Mouse (Mus musculus): Measurements from ENCODE around the gene Lmnb2. TPM values are rescaled to one million over a fixed set of nuclear protein-coding genes. Genes with fewer than 3 reads are reported as not detected.

Lmnb2 gene
- polyA plus RNA-seq, 1 experiment from 2014 or later, result 51.6 TPM

DNA sequence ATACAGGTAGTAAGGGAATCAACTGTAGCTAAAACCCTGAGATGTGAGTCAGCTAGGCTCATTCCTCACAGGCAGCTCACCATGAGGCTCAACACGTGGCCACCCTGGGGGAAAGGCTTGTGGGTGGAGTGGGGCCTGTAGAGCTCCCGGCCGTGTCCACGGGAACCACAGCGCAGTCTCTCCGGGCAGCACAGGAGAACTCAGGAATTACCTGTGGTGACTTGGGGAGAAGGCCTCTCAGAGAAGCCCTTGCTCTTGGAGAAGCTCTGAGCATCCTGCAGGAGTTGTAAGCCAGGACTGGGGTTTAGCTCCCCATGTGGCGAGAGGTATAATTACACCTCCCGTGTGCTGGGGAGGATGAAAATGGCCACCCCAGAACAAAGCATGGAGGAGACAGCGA lies 37.5 kb upstream of the Lmnb2 start:
- no peak overlapping the region for H3K9ac ChIP-seq

DNA sequence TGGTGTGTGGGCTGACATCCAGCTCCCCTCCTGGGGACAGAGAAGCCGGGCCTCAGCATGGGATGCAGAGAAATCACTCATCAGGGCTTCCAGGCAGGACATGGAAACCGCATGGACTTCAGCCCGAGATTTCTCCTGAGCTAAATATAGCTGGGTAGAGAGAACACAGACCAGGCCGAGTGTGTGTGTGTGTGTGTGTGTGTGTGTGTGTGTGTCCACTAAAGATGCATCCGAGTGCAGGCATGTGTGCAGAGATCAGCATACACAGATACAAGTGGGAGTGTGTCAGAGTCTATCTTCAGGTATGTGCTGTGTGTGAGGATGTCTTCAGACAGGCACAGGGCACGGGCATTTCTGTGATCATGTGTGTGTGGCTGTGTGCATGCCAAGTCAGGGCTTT lies 36.8 kb upstream of the Lmnb2 start:
- H3K27me3 ChIP-seq, result no peaks in the 10 kb centered on the region
- WGBS, result 46% methylated on average over 6 of the region's 6 CpGs
- no peak overlapping the region for H3K9ac ChIP-seq
- H3K9me3 ChIP-seq, result no peaks in the 10 kb centered on the region
- H3K4me2 ChIP-seq, result no peak overlapping the region
- no peak overlapping the region for H3K4me3 ChIP-seq
- peaks cover 20% of the 10 kb centered on the region for H3K4me1 ChIP-seq
- H3K36me3 ChIP-seq, result no peaks in the 10 kb centered on the region
- ATAC-seq (ENCODE audit: insufficient number of reproducible peaks, low FRiP score, low TSS enrichment, low read depth), result no peak
- peak overlapping the region; percentile 67 for H3K27ac ChIP-seq

More for the DNA sequence above, 37.5 kb upstream of the Lmnb2 start:
- WGBS, result 23% methylated on average over 9 of the region's 9 CpGs
- no peak overlapping the region for H3K4me3 ChIP-seq
- no peak overlapping the region for H3K4me2 ChIP-seq
- H3K36me3 ChIP-seq, result no peaks in the 10 kb centered on the region
- H3K4me1 ChIP-seq, result peaks cover 24% of the 10 kb centered on the region
- no peak for ATAC-seq (ENCODE audit: insufficient number of reproducible peaks, low FRiP score, low TSS enrichment, low read depth)
- H3K27ac ChIP-seq, result peak overlapping the region; percentile 67
- no peaks in the 10 kb centered on the region for H3K27me3 ChIP-seq
- H3K9me3 ChIP-seq, result no peaks in the 10 kb centered on the region

GRCm38 (mm10) chr10:80954415-80954814 lies 36.4 kb upstream of the Lmnb2 start:
- Histone ChIP-seq H3K9me3 (no peaks in the 10 kb centered on the region), H3K9ac (no peak overlapping the region), H3K27me3 (no peaks in the 10 kb centered on the region), H3K4me2 (no peak overlapping the region), H3K36me3 (no peaks in the 10 kb centered on the region), H3K27ac (peak overlapping the region; percentile 67), H3K4me1 (peaks cover 20% of the 10 kb centered on the region), H3K4me3 (no peak overlapping the region)
- ATAC-seq (ENCODE audit: insufficient number of reproducible peaks, low FRiP score, low TSS enrichment, low read depth), result no peak
- 62% methylated on average over 13 of the region's 13 CpGs for WGBS

DNA sequence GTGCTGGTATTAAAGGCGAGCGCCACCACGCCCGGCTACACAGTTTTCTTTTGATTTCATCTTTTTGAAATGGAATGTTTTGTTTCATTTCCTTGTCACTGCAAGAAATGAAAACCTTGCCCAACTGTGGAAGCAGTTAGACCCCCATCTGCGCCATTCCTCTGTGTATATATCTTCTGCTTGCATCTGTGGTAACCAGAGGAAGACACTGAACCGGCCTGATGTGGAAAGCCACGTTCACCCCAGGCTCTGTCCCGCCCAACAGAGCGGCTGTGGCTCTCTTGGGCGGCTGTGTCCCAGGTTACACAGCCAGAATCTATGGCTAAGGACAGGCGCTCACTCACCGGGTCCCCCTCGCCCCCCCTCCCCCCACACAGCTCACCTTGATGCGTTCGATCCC lies 34.4 kb upstream of the Lmnb2 start:
- Histone ChIP-seq H3K9ac (no peak overlapping the region), H3K9me3 (no peaks in the 10 kb centered on the region), H3K4me3 (no peak overlapping the region), H3K27ac (no peak overlapping the region), H3K27me3 (no peaks in the 10 kb centered on the region), H3K36me3 (no peaks in the 10 kb centered on the region), H3K4me1 (peaks cover 34% of the 10 kb centered on the region), H3K4me2 (no peak overlapping the region)
- 71% methylated on average over 15 of the region's 15 CpGs for WGBS
- ATAC-seq (ENCODE audit: insufficient number of reproducible peaks, low FRiP score, low TSS enrichment, low read depth), result no peak

DNA sequence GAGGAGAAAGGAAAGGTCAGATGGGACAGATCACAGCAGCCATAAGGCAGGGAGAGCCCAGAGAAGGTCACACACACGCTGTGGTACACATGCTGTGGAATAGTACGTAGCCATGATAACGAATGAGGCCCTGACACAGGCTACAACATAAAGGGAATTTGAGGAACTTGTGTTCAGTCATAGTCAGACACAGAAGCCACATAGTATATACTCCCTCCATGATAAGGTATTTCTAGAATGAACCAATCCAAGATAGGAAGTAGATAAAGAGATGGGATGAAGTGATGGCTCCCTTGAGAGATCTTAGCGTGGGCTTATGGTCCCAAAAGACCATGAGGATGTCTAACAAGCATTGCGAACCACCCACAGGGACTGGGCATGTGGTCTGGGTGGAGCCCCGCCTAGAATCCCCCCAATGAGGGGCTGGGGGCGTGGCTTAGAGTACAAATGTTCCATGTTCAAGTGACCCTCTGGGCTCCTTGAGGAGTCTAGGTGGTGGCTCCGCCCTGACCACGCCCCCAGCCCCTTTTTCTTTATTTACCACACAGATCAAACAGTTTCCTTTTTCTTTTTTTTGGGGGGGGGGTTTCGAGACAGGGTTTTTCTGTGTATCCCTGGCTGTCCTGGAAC lies 33.8 kb upstream of the Lmnb2 start:
- WGBS, result 77% methylated on average over 10 of the region's 10 CpGs
- Histone ChIP-seq H3K9me3 (no peaks in the 10 kb centered on the region), H3K36me3 (no peaks in the 10 kb centered on the region), H3K27me3 (no peaks in the 10 kb centered on the region), H3K9ac (no peak overlapping the region), H3K27ac (no peak overlapping the region), H3K4me1 (peaks cover 39% of the 10 kb centered on the region), H3K4me3 (no peak overlapping the region), H3K4me2 (no peak overlapping the region)
- no peak for ATAC-seq (ENCODE audit: insufficient number of reproducible peaks, low FRiP score, low TSS enrichment, low read depth)

DNA sequence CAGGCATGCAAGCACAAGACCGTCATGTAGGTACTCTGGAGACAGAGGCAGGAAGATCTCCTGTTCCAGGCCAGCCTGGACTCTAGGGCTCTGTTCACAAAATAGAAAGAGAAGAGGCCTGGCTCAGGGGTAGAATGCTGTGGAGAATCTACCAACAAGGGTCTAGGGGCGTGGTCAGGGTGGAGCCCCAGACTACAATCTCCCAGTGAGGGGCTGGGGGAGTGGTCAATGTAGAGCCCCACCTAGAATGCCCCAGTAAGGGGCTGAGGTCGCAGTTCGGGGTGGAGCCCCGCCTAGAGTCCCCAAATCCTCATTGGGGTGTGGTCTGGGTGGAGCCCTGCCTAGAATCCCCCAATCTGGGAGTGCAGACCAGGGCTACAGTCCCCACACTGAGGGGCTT lies 32.3 kb upstream of the Lmnb2 start:
- Histone ChIP-seq H3K9ac (no peak overlapping the region), H3K4me3 (no peak overlapping the region), H3K36me3 (no peaks in the 10 kb centered on the region), H3K4me2 (no peak overlapping the region), H3K27ac (no peak overlapping the region), H3K9me3 (no peaks in the 10 kb centered on the region), H3K4me1 (peaks cover 33% of the 10 kb centered on the region), H3K27me3 (no peaks in the 10 kb centered on the region)
- WGBS, result 36% methylated on average over 5 of the region's 5 CpGs
- no peak for ATAC-seq (ENCODE audit: insufficient number of reproducible peaks, low FRiP score, low TSS enrichment, low read depth)

DNA sequence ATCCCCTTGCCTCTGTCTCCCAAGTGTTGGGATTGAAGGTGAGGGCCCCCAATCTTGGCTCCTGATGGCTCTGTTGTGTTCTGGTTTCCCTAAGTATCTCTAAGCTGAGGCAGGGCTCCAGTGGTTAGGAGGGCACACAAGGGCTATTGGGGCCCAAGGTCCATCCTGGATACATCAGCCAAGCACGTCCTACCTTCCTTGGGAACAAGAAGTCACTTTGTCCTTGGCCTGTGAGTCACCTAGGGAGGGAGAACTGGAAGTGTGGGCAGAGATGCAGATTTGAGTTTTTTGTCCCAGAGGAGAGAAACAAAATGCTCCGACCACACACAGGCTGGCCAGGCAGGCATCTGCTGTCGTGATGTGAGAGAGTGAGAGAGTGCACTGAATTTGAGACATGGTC lies 31.0 kb upstream of the Lmnb2 start:
- Histone ChIP-seq H3K9ac (no peak overlapping the region), H3K4me1 (peaks cover 22% of the 10 kb centered on the region), H3K27ac (no peak overlapping the region), H3K4me3 (no peak overlapping the region), H3K9me3 (no peaks in the 10 kb centered on the region), H3K4me2 (no peak overlapping the region), H3K36me3 (no peaks in the 10 kb centered on the region), H3K27me3 (no peaks in the 10 kb centered on the region)
- no peak for ATAC-seq (ENCODE audit: insufficient number of reproducible peaks, low FRiP score, low TSS enrichment, low read depth)
- 64% methylated on average over 3 of the region's 3 CpGs for WGBS

DNA sequence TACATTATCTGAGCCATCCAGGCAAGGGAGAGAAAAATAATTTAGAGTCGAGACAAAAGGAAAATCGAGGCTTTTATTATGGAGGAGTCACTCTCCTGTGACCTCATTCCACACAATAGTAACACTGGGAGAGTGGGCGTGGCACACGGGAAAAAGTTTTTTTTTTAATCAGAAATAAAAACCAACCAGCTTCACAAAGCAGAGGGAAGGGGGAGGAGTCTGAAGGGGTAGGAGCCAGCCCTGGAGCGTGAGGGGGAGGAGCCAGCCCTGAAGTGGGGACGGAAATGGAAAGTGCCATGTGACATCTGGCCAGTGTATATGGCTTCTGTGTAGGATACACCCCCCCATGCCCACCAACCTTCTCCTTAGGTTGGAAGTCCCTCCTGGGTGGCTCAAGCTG lies 30.5 kb upstream of the Lmnb2 start:
- no peak for ATAC-seq (ENCODE audit: insufficient number of reproducible peaks, low FRiP score, low TSS enrichment, low read depth)
- WGBS, result 31% methylated on average over 6 of the region's 6 CpGs
- Histone ChIP-seq H3K9ac (no peak overlapping the region), H3K36me3 (no peaks in the 10 kb centered on the region), H3K4me2 (no peak overlapping the region), H3K27me3 (no peaks in the 10 kb centered on the region), H3K27ac (no peak overlapping the region), H3K4me1 (peaks cover 25% of the 10 kb centered on the region), H3K9me3 (no peaks in the 10 kb centered on the region), H3K4me3 (no peak overlapping the region)

DNA sequence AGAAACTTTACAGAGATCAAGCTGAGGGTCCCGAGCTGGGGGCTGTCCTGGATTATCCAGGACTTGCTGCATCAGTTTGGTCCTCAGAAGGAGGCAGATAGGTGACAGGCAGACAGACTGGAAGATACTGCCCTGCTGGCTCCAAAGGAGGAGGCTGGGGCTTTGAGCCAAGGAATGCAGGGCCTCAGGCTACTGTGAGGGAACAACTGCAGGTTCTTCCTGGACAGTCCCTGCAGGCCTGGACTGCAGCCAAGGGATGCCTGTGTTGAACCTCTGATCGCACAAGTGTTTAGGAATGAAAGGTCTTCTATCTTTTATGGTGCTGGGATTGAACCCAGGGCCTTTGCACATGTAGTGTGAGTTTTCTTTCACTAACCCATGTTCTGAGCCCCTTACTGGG lies 29.8 kb upstream of the Lmnb2 start:
- Histone ChIP-seq H3K4me3 (no peak overlapping the region), H3K36me3 (no peaks in the 10 kb centered on the region), H3K9ac (no peak overlapping the region), H3K27ac (0 out of 2 replicates have a peak overlapping the region, but pooled peaks have one; percentile 35), H3K4me2 (no peak overlapping the region), H3K4me1 (peaks cover 30% of the 10 kb centered on the region), H3K9me3 (no peaks in the 10 kb centered on the region), H3K27me3 (no peaks in the 10 kb centered on the region)
- no peak for ATAC-seq (ENCODE audit: insufficient number of reproducible peaks, low FRiP score, low TSS enrichment, low read depth)
- WGBS, result 25% methylated on average over 2 of the region's 2 CpGs

DNA sequence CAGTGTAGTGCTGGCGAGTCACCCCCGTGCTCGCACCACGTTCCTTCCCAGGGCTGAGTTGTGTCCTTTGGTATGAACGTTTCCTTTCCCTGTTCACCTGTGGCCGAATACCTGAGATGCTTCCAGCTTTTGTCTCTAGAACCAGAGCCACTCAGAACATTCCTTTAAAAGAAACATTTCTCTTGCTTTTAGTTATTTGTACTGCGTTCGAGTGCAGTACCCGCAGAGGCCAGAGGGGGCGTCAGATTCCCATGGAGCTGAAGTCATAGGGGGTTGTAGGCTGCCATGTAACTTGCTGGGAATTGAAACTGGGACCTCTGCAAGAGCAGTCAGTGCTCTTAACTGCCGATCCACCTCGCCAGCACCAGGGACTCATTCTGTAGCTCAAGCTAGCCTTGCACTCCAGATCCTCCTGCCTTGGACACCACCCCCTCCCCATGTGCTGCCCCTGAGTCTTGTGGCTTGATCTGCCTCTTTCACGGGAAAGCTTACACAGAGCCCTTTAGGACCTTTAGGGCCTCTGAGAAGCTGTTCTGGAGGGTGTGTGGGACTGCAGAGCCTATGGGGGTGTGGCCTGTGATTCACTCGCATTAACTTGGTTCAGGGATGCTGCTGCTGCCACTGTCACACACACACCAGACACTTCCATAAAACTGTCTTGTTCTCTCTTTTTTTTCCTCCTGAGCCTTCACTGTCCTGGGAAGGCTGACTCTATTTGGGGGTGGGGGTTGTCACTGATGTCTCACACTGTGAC lies 28.8 kb upstream of the Lmnb2 start:
- Histone ChIP-seq H3K27ac (0 out of 2 replicates have a peak overlapping the region, but pooled peaks have one; percentile 35), H3K36me3 (no peaks in the 10 kb centered on the region), H3K27me3 (no peaks in the 10 kb centered on the region), H3K4me2 (no peak overlapping the region), H3K4me1 (peaks cover 31% of the 10 kb centered on the region), H3K9ac (no peak overlapping the region), H3K9me3 (no peaks in the 10 kb centered on the region), H3K4me3 (no peak overlapping the region)
- ATAC-seq (ENCODE audit: insufficient number of reproducible peaks, low FRiP score, low TSS enrichment, low read depth), result 0 out of 2 replicates have a peak, but pooled peaks have one; percentile 20
- 59% methylated on average over 14 of the region's 14 CpGs for WGBS

DNA sequence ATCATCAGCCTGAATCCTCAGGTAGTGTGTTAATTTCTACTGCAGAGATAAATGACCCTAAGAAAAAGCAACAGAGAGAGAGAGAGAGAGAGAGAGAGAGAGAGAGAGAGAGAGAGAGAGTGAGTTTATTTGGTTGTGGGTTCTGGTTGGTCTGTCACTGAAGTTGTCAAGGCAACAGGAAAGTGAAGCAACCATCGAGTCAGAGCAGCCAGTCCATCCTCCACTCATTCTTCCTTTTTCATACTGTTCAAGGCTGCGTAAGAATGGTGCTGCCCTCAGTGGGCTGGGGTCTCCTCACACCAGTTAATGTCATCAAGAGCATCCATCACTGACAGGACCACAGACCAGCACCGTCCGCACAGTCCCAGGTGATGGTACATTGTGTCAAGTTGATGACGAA lies 26.2 kb upstream of the Lmnb2 start:
- H3K4me1 ChIP-seq, result peaks cover 54% of the 10 kb centered on the region
- no peak overlapping the region for H3K9ac ChIP-seq
- WGBS, result 85% methylated on average over 5 of the region's 5 CpGs
- H3K27ac ChIP-seq, result no peak overlapping the region
- no peaks in the 10 kb centered on the region for H3K9me3 ChIP-seq
- no peak for ATAC-seq (ENCODE audit: insufficient number of reproducible peaks, low FRiP score, low TSS enrichment, low read depth)
- H3K36me3 ChIP-seq, result no peaks in the 10 kb centered on the region
- H3K4me3 ChIP-seq, result no peak overlapping the region
- H3K4me2 ChIP-seq, result no peak overlapping the region
- no peaks in the 10 kb centered on the region for H3K27me3 ChIP-seq

DNA sequence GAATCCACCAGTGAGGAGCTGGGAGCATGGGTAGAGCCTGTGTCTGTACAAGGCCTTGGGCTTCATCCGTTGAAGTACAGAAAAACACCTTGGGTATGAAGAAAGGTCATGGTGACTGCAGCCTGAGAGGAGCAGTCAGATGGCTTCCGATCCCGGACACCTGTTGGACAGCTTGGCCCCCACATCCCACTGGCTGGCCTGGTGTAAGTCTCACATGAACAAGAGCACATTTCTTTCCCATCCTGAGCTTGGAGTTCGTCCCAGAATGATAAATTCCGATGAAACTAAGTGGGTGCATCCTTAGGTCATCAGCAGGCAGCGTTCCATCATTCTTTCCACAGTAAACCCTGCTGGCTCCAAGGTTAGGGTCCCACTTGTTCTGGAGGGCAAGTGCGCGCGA lies 25.7 kb upstream of the Lmnb2 start:
- Histone ChIP-seq H3K4me1 (peaks cover 59% of the 10 kb centered on the region), H3K4me2 (no peak overlapping the region), H3K36me3 (no peaks in the 10 kb centered on the region), H3K4me3 (no peak overlapping the region), H3K27ac (no peak overlapping the region), H3K9me3 (no peaks in the 10 kb centered on the region), H3K9ac (no peak overlapping the region), H3K27me3 (no peaks in the 10 kb centered on the region)
- no peak for ATAC-seq (ENCODE audit: insufficient number of reproducible peaks, low FRiP score, low TSS enrichment, low read depth)
- 70% methylated on average over 9 of the region's 9 CpGs for WGBS
